Mouse (Mus musculus): ENCODE data around the gene Pip4k2c. TPM values are rescaled to one million over a fixed set of nuclear protein-coding genes. Genes with fewer than 3 reads are reported as not detected.
A peak's percentile ranks its signal among the peaks of the same experiment; 100 is the strongest.

The Pip4k2c gene
- polyA plus RNA-seq, 1 experiment = 31.4 TPM

GRCm38 (mm10) chr10:127199474-127199873, 11.9 kb downstream of the Pip4k2c start:
- Histone ChIP-seq H3K27ac (ENCODE audit: insufficient read depth, low read depth, low read length) (no peak overlapping the region), H3K27me3 (ENCODE audit: control insufficient read depth, insufficient read depth, low read length) (no peaks in the 10 kb centered on the region), H3K4me3 (ENCODE audit: low read depth, low read length) (no peak overlapping the region), H3K36me3 (ENCODE audit: control insufficient read depth, insufficient read depth, low read length) (peaks cover 45% of the 10 kb centered on the region), H3K4me1 (ENCODE audit: control insufficient read depth, insufficient read depth, insufficient read length, low read length) (no peaks in the 10 kb centered on the region; the same call in 1 of the 2 replicates)
- 92% methylated on average over 11 of the region's 11 CpGs for WGBS
- TF ChIP-seq POLR2A (IDR thresholded peaks at IDR 0.05; ENCODE audit: low read depth, low read length) = no peak
- no peak for TF ChIP-seq CTCF (IDR thresholded peaks at IDR 0.05; ENCODE audit: extremely low read depth, insufficient read length, insufficient replicate concordance, low read depth, low read length)

GRCm38 (mm10) chr10:127199068-127199467, 12.3 kb downstream of the Pip4k2c start:
- no peaks in the 10 kb centered on the region; the same call in 1 of the 2 replicates for H3K4me1 ChIP-seq (ENCODE audit: control insufficient read depth, insufficient read depth, insufficient read length, low read length)
- 86% methylated on average over 5 of the region's 5 CpGs for WGBS
- H3K27me3 ChIP-seq (ENCODE audit: control insufficient read depth, insufficient read depth, low read length) = no peaks in the 10 kb centered on the region
- H3K36me3 ChIP-seq (ENCODE audit: control insufficient read depth, insufficient read depth, low read length) = peaks cover 44% of the 10 kb centered on the region
- TF ChIP-seq POLR2A (IDR thresholded peaks at IDR 0.05; ENCODE audit: low read depth, low read length) (no peak), CTCF (IDR thresholded peaks at IDR 0.05; ENCODE audit: extremely low read depth, insufficient read length, insufficient replicate concordance, low read depth, low read length) (no peak)
- no peak overlapping the region for H3K4me3 ChIP-seq (ENCODE audit: low read depth, low read length)
- no peak overlapping the region for H3K27ac ChIP-seq (ENCODE audit: insufficient read depth, low read depth, low read length)

- Histone ChIP-seq H3K36me3 (ENCODE audit: control insufficient read depth, insufficient read depth, low read length) (peaks cover 41% of the 10 kb centered on the region), H3K4me1 (ENCODE audit: control insufficient read depth, insufficient read depth, insufficient read length, low read length) (no peaks in the 10 kb centered on the region; the same call in 1 of the 2 replicates), H3K27ac (ENCODE audit: insufficient read depth, low read depth, low read length) (no peak overlapping the region), H3K4me3 (ENCODE audit: low read depth, low read length) (no peak overlapping the region), H3K27me3 (ENCODE audit: control insufficient read depth, insufficient read depth, low read length) (no peaks in the 10 kb centered on the region)
- 56% methylated on average over 2 of the region's 2 CpGs for WGBS
- no peak for TF ChIP-seq POLR2A (IDR thresholded peaks at IDR 0.05; ENCODE audit: low read depth, low read length)
- no peak for TF ChIP-seq CTCF (IDR thresholded peaks at IDR 0.05; ENCODE audit: extremely low read depth, insufficient read length, insufficient replicate concordance, low read depth, low read length)
Observed at GRCm38 (mm10) chr10:127198492-127198891, 12.9 kb downstream of the Pip4k2c start.

GRCm38 (mm10) chr10:127197505-127198110, 13.8 kb downstream of the Pip4k2c start:
- Histone ChIP-seq H3K27me3 (ENCODE audit: control insufficient read depth, insufficient read depth, low read length) (no peaks in the 10 kb centered on the region), H3K4me1 (ENCODE audit: control insufficient read depth, insufficient read depth, insufficient read length, low read length) (no peaks in the 10 kb centered on the region; the same call in 1 of the 2 replicates), H3K36me3 (ENCODE audit: control insufficient read depth, insufficient read depth, low read length) (peaks cover 34% of the 10 kb centered on the region), H3K27ac (ENCODE audit: insufficient read depth, low read depth, low read length) (no peak overlapping the region), H3K4me3 (ENCODE audit: low read depth, low read length) (no peak overlapping the region)
- WGBS = 79% methylated on average over 11 of the region's 11 CpGs
- TF ChIP-seq CTCF (IDR thresholded peaks at IDR 0.05; ENCODE audit: extremely low read depth, insufficient read length, insufficient replicate concordance, low read depth, low read length) (no peak), POLR2A (IDR thresholded peaks at IDR 0.05; ENCODE audit: low read depth, low read length) (no peak)

GRCm38 (mm10) chr10:127197104-127197503, 14.3 kb downstream of the Pip4k2c start:
- Histone ChIP-seq H3K27ac (ENCODE audit: insufficient read depth, low read depth, low read length) (no peak overlapping the region), H3K4me1 (ENCODE audit: control insufficient read depth, insufficient read depth, insufficient read length, low read length) (no peaks in the 10 kb centered on the region; the same call in 1 of the 2 replicates), H3K4me3 (ENCODE audit: low read depth, low read length) (no peak overlapping the region), H3K36me3 (ENCODE audit: control insufficient read depth, insufficient read depth, low read length) (peaks cover 30% of the 10 kb centered on the region), H3K27me3 (ENCODE audit: control insufficient read depth, insufficient read depth, low read length) (no peaks in the 10 kb centered on the region)
- WGBS = 87% methylated on average over 8 of the region's 8 CpGs
- TF ChIP-seq CTCF (IDR thresholded peaks at IDR 0.05; ENCODE audit: extremely low read depth, insufficient read length, insufficient replicate concordance, low read depth, low read length) (no peak), POLR2A (IDR thresholded peaks at IDR 0.05; ENCODE audit: low read depth, low read length) (no peak)

- TF ChIP-seq CTCF (IDR thresholded peaks at IDR 0.05; ENCODE audit: extremely low read depth, insufficient read length, insufficient replicate concordance, low read depth, low read length) = no peak
- TF ChIP-seq POLR2A (IDR thresholded peaks at IDR 0.05; ENCODE audit: low read depth, low read length) = no peak
- peak overlapping the region; percentile 68 for H3K4me3 ChIP-seq (ENCODE audit: low read depth, low read length)
- no peaks in the 10 kb centered on the region for H3K27me3 ChIP-seq (ENCODE audit: control insufficient read depth, insufficient read depth, low read length)
- H3K36me3 ChIP-seq (ENCODE audit: control insufficient read depth, insufficient read depth, low read length) = peaks cover 29% of the 10 kb centered on the region
- H3K4me1 ChIP-seq (ENCODE audit: control insufficient read depth, insufficient read depth, insufficient read length, low read length) = no peaks in the 10 kb centered on the region; the same call in 1 of the 2 replicates
- 22% methylated on average over 5 of the region's 5 CpGs for WGBS
- H3K27ac ChIP-seq (ENCODE audit: insufficient read depth, low read depth, low read length) = no peak overlapping the region
Observed at GRCm38 (mm10) chr10:127196392-127196791, 15.0 kb downstream of the Pip4k2c start.

- H3K36me3 ChIP-seq (ENCODE audit: control insufficient read depth, insufficient read depth, low read length) = peaks cover 24% of the 10 kb centered on the region
- peak within 1 kb of the TSS; percentile 68 for H3K4me3 ChIP-seq (ENCODE audit: low read depth, low read length)
- H3K4me1 ChIP-seq (ENCODE audit: control insufficient read depth, insufficient read depth, insufficient read length, low read length) = no peaks in the 10 kb centered on the region; the same call in 1 of the 2 replicates
- H3K27me3 ChIP-seq (ENCODE audit: control insufficient read depth, insufficient read depth, low read length) = no peaks in the 10 kb centered on the region; the same call in 1 of the 2 replicates
- peak within 1 kb of the TSS; percentile 50 for H3K27ac ChIP-seq (ENCODE audit: insufficient read depth, low read depth, low read length)
- TF ChIP-seq POLR2A (IDR thresholded peaks at IDR 0.05; ENCODE audit: low read depth, low read length) (no peak), CTCF (IDR thresholded peaks at IDR 0.05; ENCODE audit: extremely low read depth, insufficient read length, insufficient replicate concordance, low read depth, low read length) (no peak)
- WGBS = 1% methylated on average over 47 of the region's 47 CpGs
Observed at GRCm38 (mm10) chr10:127195328-127196129, 15.9 kb downstream of the Pip4k2c start, which contains the start of gene Dtx3. Gene Dtx3, minus strand, starts transcription at chr10:127195728.

Data from small intestine, adult 2 months (tissue).